Mouse (Mus musculus) v-Abl transformed pro-B cells (cell line): Measurements from ENCODE around the gene Racgap1.

Source experiments
- in situ Hi-C, 2 experiments: fragments of 400-800 bp; cut with MboI; formaldehyde crosslinking; loops; one replicate each; pipeline ENCODE4 v1.15.1; 2025; ENCODE audit not compliant: unreplicated experiment in 2 of 2

Gene Racgap1

DNA sequence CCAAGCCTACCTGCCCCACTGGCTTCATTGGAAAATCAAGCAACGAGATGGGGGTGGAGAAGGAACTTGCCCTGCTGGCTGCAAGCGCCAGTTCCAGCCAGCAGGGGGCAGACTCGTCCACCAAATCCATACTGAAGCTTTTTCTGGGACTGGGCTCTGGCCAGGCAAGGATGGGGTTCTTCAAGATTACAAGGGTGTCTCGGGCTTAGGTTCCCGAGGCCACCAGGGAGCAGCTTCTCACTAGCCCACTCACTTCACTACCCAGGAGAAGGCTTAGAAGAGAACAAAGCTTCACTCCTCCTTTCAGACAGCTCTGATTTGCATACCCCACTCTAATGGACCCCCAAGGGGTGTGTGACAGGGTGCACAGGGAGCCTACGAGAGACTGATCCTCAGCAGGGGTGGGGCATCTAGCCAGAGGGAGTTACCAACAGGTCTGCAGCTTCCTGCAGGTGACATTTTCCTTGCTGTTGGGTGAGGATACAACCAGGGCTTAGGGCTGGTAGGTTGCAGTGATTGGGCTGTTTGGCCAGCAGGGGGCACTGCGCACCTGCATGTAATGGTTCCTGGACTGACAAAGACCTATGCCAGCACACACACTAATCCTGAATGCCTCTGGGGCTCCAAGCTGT lies 55.3 kb downstream of the Racgap1 start:
- in situ Hi-C loops, result loop anchor here (5.0 to 10.0 kb wide), 4 partner anchors 71 to 309 kb away; no protein-coding TSS in a partner anchor

DNA sequence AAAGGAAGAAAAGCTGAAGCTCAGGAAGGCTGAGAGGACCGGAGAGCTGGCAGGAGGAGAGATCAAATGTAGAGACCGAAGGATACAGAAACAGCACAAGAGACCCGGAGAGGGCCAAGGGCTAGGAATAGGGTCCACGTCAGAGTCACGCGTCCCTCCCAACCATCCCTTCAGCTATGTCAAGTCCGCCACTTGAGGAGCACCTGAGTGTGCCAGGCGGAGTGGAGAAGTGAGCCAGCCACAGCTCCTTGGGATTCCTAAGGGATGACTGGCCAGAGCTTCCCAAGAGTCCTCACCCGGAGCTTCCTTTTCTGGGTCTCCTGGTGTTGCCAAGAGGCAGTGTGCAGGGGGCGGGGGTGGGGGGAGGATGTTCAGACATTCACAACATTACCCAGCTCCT lies 56.5 kb downstream of the Racgap1 start:
- in situ Hi-C loops, result loop anchor here (5.0 to 10.0 kb wide), 5 partner anchors 72 to 312 kb away; no protein-coding TSS in a partner anchor

DNA sequence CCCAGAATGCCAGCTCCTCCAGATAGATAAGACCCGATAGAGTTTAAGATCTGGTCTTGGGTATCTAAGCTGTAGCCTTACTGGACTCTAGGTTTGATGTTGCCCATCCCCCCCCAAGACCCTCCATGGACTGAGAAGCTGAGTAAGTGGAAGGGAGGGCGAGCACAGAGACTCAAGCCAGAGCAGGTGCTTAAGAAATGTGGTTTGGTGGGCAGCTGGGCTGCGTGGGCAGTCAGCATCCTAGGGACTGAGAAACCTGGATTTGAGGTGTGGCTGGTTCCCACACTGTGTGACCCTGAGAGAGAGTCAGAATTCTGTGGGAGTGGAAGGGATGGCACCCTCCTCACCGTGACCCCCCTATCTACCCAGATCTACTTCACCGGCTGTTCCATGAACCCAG lies 58.6 kb downstream of the Racgap1 start:
- in situ Hi-C loops, result loop anchor here (5.0 to 10.0 kb wide), 2 partner anchors 312 to 314 kb away; no protein-coding TSS in a partner anchor

GRCm38 (mm10) chr15:99592177-99592576 lies 59.3 kb downstream of the Racgap1 start:
- in situ Hi-C loops, result loop anchor here (5.0 to 10.0 kb wide), 2 partner anchors 313 to 315 kb away; no protein-coding TSS in a partner anchor

GRCm38 (mm10) chr15:99590429-99591084 lies 60.9 kb downstream of the Racgap1 start, which contains the start of gene Aqp5:
Aqp5 (plus strand) TSS chr15:99590782.
- in situ Hi-C loops, result loop anchor here (5.0 to 10.0 kb wide), 2 partner anchors 314 to 317 kb away; no protein-coding TSS in a partner anchor

GRCm38 (mm10) chr15:99589704-99590103 lies 61.8 kb downstream of the Racgap1 start:
- in situ Hi-C loops, result loop anchor here (5.0 to 10.0 kb wide), 2 partner anchors 315 to 318 kb away; no protein-coding TSS in a partner anchor

DNA sequence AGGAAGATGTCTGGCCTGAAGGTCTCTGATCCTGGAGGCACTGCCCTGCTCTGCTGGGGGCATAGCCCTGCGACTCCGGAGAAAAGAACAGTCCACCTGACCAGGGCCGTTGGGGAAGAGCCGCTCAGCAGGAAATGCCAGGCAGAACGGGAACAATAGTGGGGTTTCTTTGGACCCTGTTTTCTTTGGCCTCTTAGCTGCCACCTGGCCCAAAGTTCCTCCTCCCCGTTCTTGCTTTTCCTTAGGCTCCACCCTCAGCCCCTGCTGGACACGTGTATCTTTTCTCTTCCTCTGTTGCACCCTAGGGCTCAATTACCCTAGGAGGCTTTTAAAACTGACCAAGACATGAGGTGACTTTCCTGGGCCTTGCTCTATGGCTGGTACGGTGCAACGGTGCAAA lies 62.2 kb downstream of the Racgap1 start:
- in situ Hi-C loops, result no loop called here

DNA sequence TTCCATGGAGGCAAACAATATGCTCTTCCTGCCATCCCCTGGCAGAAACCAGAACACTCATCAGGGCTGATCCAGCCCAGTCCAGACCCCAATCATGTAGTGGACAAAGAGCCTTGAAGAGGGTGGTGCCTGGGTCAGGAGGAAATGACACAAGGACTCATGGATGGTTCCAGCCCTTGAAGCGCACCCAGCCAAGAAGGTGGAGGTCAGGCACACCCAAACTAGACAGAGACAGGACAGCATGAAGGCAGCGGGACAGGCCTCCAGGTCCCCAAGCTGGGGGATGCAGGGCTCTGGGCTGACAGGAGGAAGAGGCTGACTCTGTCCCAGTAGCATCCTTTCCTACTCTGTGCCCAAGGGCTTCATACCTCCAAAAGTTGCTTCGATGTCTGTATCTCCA lies 64.9 kb downstream of the Racgap1 start:
- in situ Hi-C loops, result no loop called here

DNA sequence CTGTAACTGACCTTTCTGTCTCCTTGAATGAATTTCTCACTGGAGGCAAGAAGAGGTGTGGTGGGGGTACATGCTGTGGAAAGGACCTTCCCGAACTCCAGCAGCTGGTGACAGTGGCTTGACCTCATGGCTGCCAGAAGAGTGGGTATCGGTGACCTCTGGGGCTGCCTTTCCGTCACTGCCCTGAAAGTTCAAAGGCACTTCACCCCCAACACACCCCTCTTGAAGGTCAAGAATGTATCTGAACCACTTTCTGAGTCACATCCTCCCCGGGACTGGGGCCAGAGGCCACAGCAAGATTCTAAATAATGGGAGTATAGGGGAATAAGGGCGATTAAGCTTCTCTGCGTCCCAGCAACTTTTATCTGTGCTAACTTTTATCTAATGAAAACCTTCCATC lies 65.7 kb downstream of the Racgap1 start:
- in situ Hi-C loops, result no loop called here

DNA sequence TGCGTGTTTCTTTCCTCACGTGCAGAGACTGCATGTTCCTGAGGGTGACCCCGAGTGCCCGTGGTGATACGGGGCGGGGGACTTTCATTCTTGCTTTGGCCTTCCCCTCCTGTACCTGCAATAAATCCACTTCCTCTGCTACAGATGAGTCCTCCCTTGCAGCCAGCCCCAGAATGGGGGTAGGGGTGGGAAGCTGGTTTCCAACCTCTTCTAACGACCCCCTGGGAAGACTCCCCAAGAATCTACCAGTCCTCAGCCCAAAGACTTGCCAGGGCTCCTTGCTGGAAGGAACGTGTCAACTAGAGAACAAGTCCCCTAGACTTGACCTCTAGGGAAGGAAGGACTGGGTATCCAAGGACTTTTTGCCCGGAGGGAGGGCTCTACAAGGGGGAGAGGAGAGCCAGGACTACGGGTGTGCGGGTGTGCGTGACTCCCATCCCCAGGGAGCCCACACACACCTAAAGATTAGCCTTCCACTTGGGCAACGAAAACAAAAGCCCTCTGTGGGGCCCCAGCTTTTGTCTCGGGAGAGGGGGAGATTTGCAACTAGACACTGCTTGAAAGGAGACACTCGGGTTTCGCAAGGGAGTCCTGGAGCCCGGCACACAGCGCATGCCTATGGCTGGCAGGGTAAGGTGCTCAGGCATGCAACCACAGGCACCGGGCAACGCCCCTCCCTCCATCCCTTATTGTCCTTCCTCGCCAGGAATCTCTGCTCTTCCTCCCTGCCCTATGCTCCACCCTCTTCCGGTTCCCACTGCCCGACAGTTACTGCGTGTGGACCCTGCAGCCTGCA lies 66.9 kb downstream of the Racgap1 start:
- in situ Hi-C loops, result no loop called here

DNA sequence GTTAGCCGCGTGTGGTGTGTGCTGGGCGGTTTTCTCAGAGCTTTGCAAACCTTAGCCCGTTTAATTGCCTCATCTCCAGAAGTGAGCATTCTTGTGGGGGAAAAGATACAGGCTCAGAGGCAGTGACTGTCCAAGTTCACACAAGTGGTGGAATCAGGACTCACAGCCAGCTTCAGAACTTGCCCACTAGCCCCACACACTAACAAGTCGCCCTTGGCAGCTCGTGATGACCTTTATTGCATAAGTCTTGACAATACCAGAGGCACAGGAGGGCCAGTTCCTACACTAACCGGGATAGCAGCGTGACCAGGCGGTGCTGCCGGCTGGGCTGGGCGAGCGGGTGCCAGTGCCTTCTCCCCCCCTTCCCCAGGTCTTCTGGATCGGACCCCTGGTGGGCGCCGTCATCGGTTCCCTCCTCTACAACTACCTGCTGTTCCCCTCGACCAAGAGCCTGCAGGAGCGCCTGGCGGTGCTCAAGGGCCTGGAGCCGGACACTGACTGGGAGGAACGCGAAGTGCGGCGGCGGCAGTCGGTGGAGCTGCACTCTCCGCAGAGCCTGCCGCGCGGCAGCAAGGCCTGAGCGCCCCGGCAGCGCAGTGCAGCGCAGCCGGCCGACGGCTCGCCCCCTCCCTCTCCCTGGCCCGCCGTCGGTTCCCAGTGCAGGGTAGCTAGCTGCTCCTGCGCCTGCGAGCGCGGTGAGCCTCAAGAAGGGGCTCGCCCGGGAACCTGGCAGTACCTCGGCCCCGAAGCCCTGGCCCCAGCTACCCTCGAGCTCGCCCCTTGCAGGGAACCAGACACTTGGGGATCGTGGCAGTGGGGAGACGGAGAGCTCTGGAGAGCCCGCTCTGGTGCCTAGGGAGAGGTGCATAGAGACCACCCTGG lies 67.8 kb downstream of the Racgap1 start:
- in situ Hi-C loops, result no loop called here

DNA sequence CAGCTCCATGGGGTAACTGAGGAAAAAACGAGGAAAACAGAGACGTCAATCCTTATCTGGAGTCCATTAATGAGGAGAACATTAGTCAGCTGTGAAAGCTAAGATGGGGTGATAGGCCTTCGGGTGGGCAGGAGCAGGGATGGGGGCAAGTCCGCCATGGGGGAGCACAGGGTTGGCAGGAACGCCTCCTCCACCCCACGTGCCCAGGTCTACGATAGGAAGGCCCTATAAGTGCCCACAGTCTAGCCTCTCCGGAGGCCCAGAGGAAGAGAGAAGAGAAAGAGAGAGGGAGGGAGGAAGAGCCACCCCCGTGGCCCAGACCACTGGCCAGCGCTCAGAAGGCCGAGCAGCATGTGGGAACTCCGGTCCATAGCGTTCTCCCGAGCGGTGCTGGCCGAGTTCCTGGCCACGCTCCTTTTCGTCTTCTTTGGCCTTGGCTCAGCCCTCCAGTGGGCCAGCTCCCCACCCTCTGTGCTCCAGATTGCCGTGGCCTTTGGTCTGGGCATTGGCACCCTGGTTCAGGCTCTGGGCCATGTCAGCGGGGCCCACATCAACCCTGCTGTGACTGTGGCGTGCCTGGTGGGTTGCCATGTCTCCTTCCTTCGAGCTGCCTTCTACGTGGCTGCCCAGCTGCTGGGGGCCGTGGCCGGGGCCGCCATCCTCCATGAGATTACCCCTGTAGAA lies 72.5 kb downstream of the Racgap1 start, which contains the start of gene Aqp2:
Gene Aqp2 (plus strand): TSS at position 254 of the 684 bp plus-strand sequence.
- in situ Hi-C loops, result no loop called here
